Mouse (Mus musculus) G1E (cell line): ENCODE measurements around the gene Dph2. TPM values are rescaled to one million over a fixed set of nuclear protein-coding genes. Genes with fewer than 3 reads are reported as not detected.

Experiments
- ATAC-seq: 2 replicates; pipeline ENCODE4 v1.8.0; 2016; ENCODE audit warnings: mild to moderate bottlenecking; ENCODE audit not compliant: insufficient number of reproducible peaks, poor library complexity, low FRiP score, severe bottlenecking; ENCODE audit errors: extremely low read depth
- DNase-seq: peaks from one replicate; pipeline ENCODE4 v3.0.0; 2012; ENCODE audit warnings: low spot score
- H3K27me3 ChIP-seq: 2 replicates; pipeline ENCODE4 v1.6.1; 2012; ENCODE audit warnings: mild to moderate bottlenecking, low read length, inconsistent platforms; ENCODE audit not compliant: insufficient read depth
- H3K36me3 ChIP-seq: replicated peaks from 2 replicates; pipeline ENCODE3; 2012; ENCODE audit warnings: mild to moderate bottlenecking, inconsistent platforms
- H3K4me1 ChIP-seq: 2 replicates; pipeline ENCODE4 v1.6.1; 2012; ENCODE audit warnings: low read depth, low read length, inconsistent platforms, mixed read lengths; ENCODE audit not compliant: insufficient read depth
- H3K4me3 ChIP-seq: 2 replicates; pipeline ENCODE4 v1.5.1; 2012; ENCODE audit warnings: low read depth, mild to moderate bottlenecking, inconsistent platforms, low read length, moderate library complexity, mixed read lengths
- H3K9me3 ChIP-seq: replicated peaks from 2 replicates; pipeline ENCODE4 v1.6.1; 2012; ENCODE audit warnings: inconsistent platforms
- CTCF ChIP-seq: IDR thresholded peaks from 2 replicates; pipeline ENCODE4 v1.5.1; 2012; ENCODE audit warnings: low read depth, low read length, inconsistent platforms, mixed read lengths
- GATA1 ChIP-seq: IDR thresholded peaks from 2 replicates; pipeline ENCODE4 v1.6.1; 2012; ENCODE audit warnings: borderline replicate concordance, low read length, inconsistent platforms, mixed read lengths
- GATA2 ChIP-seq: IDR thresholded peaks from 2 replicates; pipeline ENCODE4 v1.6.1; 2012; ENCODE audit warnings: low read depth, low read length, inconsistent platforms, borderline replicate concordance
- POLR2AphosphoS5 ChIP-seq: IDR thresholded peaks from 2 replicates; pipeline ENCODE4 v1.6.1; 2012; ENCODE audit warnings: low read depth, low read length, inconsistent platforms; ENCODE audit not compliant: insufficient replicate concordance
- TAL1 ChIP-seq: conservative IDR thresholded peaks from 2 replicates; pipeline ENCODE4 v1.6.1; 2012; ENCODE audit warnings: low read depth, low read length, inconsistent platforms, mixed read lengths
- polyA plus RNA-seq: library from polyadenylated mRNA; stranded (reverse); fragments of >175 nt; gene quantifications from 2 replicates; pipeline ENCODE4 v1.2.3, GENCODE M21; 2012
- total RNA-seq, 2 experiments: library from RNA; stranded (forward) in 1 of 2; stranded (reverse) in 1 of 2; fragments of 200-1000 nt in 1 of 2; fragments of >200 nt in 1 of 2; fragmentation: Nextera tagmentation in 1 of 2; gene quantifications; 2 replicates each; pipeline ENCODE4 v1.2.3; 2014 to 2017

Dph2 gene
- total and polyA plus RNA-seq, 3 experiments: 8.4 to 19.4 (median 11.3) TPM

- ATAC-seq (no peak), DNase-seq (no peak)
- Histone ChIP-seq H3K4me1 (peaks cover 17% of the 10 kb centered on the region), H3K9me3 (no peaks in the 10 kb centered on the region), H3K27me3 (peaks cover 68% of the 10 kb centered on the region), H3K4me3 (peak within 1 kb of the TSS; percentile 11; the same call in 1 of the 2 replicates), H3K36me3 (peaks cover 4% of the 10 kb centered on the region)
- TF ChIP-seq CTCF (no peak), GATA2 (no peak), TAL1 (no peak), GATA1 (no peak), POLR2AphosphoS5 (no peak)
Measured at GRCm38 (mm10) chr4:117872471-117872886, 19.4 kb downstream of the Dph2 start, which contains the start of gene Ccdc24. Gene Ccdc24, minus strand, starts transcription at chr4:117872557.

GRCm38 (mm10) chr4:117871787-117872186 is 20.0 kb downstream of the Dph2 start:
- TF ChIP-seq POLR2AphosphoS5: no peak
- peak; percentile 24; the same call in 1 of the 2 replicates for TF ChIP-seq TAL1
- no peak for TF ChIP-seq GATA2
- Histone ChIP-seq H3K36me3 (peaks cover 4% of the 10 kb centered on the region), H3K4me3 (no peak overlapping the region), H3K9me3 (no peaks in the 10 kb centered on the region), H3K27me3 (peaks cover 62% of the 10 kb centered on the region), H3K4me1 (peaks cover 17% of the 10 kb centered on the region)
- DNase-seq (no peak), ATAC-seq (no peak)

DNA sequence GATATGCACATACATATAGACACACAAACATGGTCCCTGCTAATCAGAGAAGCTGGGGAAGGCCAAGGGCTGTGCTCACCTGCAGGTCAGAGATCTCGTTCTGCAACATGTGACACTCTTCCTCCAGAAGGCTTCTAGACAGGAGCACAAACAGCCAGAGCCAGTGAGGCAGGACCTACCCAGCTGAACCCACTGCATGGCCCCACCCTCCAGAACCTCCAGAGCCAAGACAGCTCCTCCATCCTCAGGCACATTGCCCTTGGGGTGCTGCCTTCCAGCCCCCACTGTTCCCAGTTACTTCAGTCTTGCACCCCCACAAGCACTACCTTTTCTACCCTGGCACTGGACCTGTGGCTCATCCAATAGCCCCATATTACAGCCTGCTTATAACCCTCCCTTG is 21.4 kb downstream of the Dph2 start:
- peaks cover 4% of the 10 kb centered on the region for H3K36me3 ChIP-seq
- no peak overlapping the region for H3K4me3 ChIP-seq
- peaks cover 54% of the 10 kb centered on the region for H3K27me3 ChIP-seq
- peaks cover 17% of the 10 kb centered on the region for H3K4me1 ChIP-seq
- H3K9me3 ChIP-seq: no peaks in the 10 kb centered on the region
- ATAC-seq (no peak), DNase-seq (no peak)
- TF ChIP-seq GATA2 (no peak), GATA1 (no peak)

DNA sequence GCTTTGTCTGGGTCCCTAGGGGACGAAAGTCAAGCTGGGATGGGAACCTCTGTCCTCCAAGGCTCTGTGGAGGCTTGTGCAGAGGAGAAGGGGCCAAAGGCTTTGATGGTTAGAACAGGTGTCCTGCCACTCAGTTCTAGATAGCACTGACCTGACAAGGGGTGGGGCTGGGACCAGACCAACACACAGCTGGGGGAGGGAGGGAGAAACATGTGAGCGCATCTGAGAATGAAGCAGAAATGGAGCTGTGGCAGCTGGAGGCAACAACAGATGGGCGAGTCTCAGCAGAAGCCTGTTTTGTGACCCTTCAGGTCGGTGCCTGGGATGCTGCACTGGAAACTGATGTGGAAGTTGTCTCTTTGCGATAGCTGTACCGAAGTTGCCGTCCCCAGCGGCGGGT is 22.5 kb downstream of the Dph2 start:
- no peak for DNase-seq
- Histone ChIP-seq H3K4me1 (peaks cover 17% of the 10 kb centered on the region), H3K36me3 (peaks cover 11% of the 10 kb centered on the region), H3K27me3 (peaks cover 49% of the 10 kb centered on the region), H3K4me3 (no peak overlapping the region), H3K9me3 (no peaks in the 10 kb centered on the region)
- TF ChIP-seq TAL1: no peak
- TF ChIP-seq POLR2AphosphoS5: no peak
- TF ChIP-seq CTCF: no peak
- TF ChIP-seq GATA2: no peak
- no peak for TF ChIP-seq GATA1
- no peak for ATAC-seq

DNA sequence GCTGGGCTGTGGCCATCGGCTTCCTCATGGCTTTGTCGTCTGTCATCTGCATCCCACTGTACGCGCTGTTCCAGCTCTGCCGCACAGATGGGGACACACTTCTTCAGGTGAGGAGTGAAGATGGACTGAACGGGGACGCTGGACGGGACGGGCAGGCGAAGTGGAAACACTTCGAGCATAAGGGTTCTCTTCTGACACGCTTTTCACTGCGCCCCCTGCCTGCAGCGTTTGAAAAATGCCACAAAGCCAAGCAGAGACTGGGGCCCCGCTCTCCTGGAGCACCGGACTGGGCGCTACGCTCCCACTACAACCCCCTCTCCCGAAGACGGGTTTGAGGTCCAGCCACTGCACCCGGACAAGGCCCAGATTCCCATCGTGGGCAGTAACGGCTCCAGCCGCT is 24.0 kb downstream of the Dph2 start:
- H3K36me3 ChIP-seq: peaks cover 15% of the 10 kb centered on the region

DNA sequence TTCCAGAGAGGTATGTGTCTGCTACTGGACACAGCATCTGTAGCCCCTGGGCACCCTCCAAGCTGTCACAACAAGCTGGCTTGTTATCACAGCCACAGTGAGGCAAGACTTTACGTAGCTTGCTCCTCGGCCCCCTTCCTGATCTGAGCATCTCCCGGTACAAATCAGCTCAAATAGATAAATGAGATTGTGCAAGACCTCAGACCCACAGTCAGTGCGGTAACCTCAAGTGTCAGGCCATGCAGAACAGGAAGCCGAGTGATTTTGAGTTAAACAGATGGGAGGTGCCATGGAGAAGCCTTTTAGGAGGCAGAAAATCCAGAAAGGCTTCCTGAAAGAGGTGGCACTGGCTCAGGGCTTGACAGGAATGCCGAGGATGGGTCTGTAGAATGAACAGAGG is 24.8 kb downstream of the Dph2 start:
- Histone ChIP-seq H3K9me3 (no peaks in the 10 kb centered on the region), H3K4me1 (peaks cover 10% of the 10 kb centered on the region), H3K4me3 (no peak overlapping the region), H3K27me3 (peaks cover 36% of the 10 kb centered on the region), H3K36me3 (peaks cover 15% of the 10 kb centered on the region)
- TF ChIP-seq GATA1 (no peak), CTCF (no peak), GATA2 (no peak), POLR2AphosphoS5 (no peak), TAL1 (no peak)
- ATAC-seq: no peak
- no peak for DNase-seq

More for the DNA sequence above, 24.0 kb downstream of the Dph2 start:
- DNase-seq (no peak), ATAC-seq (no peak)
- H3K4me1 ChIP-seq: peaks cover 17% of the 10 kb centered on the region
- H3K27me3 ChIP-seq: peaks cover 41% of the 10 kb centered on the region
- no peak for TF ChIP-seq POLR2AphosphoS5
- TF ChIP-seq GATA1: no peak
- no peak for TF ChIP-seq TAL1
- TF ChIP-seq GATA2: no peak
- no peak for TF ChIP-seq CTCF
- H3K4me3 ChIP-seq: no peak overlapping the region
- H3K9me3 ChIP-seq: no peaks in the 10 kb centered on the region
